Mouse (Mus musculus): Measurements from ENCODE around the gene Enam. TPM values are rescaled to one million over a fixed set of nuclear protein-coding genes. Genes with fewer than 3 reads are reported as not detected.
A peak's percentile ranks its signal among the peaks of the same experiment; 100 is the strongest.

The Enam gene
- polyA plus RNA-seq, 1 experiment from 2014 or later: not detected

DNA sequence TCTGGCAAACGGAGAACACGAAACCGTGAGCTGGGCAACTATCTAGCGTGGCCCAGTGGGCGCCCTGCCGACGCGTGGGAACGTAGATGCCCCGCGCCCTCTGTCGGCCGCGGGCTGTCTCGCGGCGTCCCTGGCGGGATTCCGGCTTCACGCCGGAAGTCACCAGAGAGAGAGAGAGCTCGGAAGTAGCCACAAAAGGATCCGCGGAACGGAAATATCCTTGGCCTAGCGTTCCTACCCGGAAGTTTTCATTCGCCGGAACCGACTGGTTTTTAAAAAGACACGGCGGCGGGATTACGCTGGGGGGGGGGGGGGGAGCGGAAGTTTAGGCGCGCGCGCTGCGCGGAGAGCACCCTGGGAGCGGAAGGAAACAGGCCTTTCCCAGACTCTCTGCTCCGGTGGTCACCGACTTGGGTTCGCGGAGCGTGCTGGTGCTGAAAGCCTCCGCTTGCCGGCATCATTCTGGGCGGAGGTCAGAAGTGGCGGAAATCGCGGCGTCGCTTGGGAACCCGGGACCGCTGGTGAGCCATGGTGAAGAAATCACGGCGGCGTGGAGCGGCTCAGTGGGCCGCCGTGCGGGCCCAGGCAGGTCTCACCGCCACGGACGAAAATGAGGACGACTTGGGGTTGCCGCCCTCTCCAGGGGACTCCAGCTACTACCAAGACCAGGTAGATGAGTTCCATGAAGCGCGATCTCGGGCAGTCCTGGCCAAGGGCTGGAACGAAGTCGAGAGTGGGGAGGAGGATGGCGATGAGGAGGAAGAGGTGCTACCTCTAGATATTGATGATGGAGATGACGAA, 66.5 kb downstream of the Enam start, which contains the start of gene Utp3:
Gene Utp3 (plus strand): TSS at position 377 of the 801 bp plus-strand sequence.
- Histone ChIP-seq H3K9me3 (replicated peaks; ENCODE audit: control insufficient read depth, low read length) (no peaks in the 10 kb centered on the region), H3K4me3 (ENCODE audit: low read depth, low read length) (peak within 1 kb of the TSS; percentile 89), H3K4me1 (ENCODE audit: control insufficient read depth, low read depth, low read length) (peaks cover 15% of the 10 kb centered on the region), H3K27me3 (ENCODE audit: control insufficient read depth, insufficient read depth, low read depth, low read length) (no peaks in the 10 kb centered on the region), H3K36me3 (ENCODE audit: control insufficient read depth, insufficient read depth) (no peaks in the 10 kb centered on the region), H3K9ac (ENCODE audit: low read depth, low read length) (peak within 1 kb of the TSS; percentile 83), H3K27ac (ENCODE audit: low read length) (peak within 1 kb of the TSS; percentile 85), H3K4me2 (ENCODE audit: low read depth, low read length) (peak within 1 kb of the TSS; percentile 77)
- under 1% methylated on average over 76 of the region's 76 CpGs for WGBS (ENCODE audit: insufficient replicate concordance)
- peak; percentile 94 for ATAC-seq (ENCODE audit: low read depth)

Other genes starting within 250 kb of the Enam start
- not detected in 2 replicates for gene Gm7714, start 219.1 kb upstream of the Enam start, polyA plus RNA-seq (2015; fragmentation: Nextera tagmentation; extraction: Ambion mirVana)
- not detected in 2 replicates for gene Prol1, start 170.7 kb upstream of the Enam start, polyA plus RNA-seq (2015; fragmentation: Nextera tagmentation; extraction: Ambion mirVana)
- not detected in 2 replicates for gene Amtn, start 111.9 kb upstream of the Enam start, polyA plus RNA-seq (2015; fragmentation: Nextera tagmentation; extraction: Ambion mirVana)
- gene Ambn, start 32.0 kb upstream of the Enam start, polyA plus RNA-seq (2015; fragmentation: Nextera tagmentation; extraction: Ambion mirVana): not detected in 2 replicates
- gene Jchain, start 39.9 kb downstream of the Enam start, polyA plus RNA-seq (2015; fragmentation: Nextera tagmentation; extraction: Ambion mirVana): 0.06 and 0.08 TPM in 2 replicates
- gene Utp3, start 66.5 kb downstream of the Enam start, polyA plus RNA-seq (2015; fragmentation: Nextera tagmentation; extraction: Ambion mirVana): 25.1 and 27.2 TPM in 2 replicates
- gene Rufy3, start 77.1 kb downstream of the Enam start, polyA plus RNA-seq (2015; fragmentation: Nextera tagmentation; extraction: Ambion mirVana): 4.7 and 5.1 TPM in 2 replicates
- 13.7 and 18.5 TPM in 2 replicates for gene Grsf1, start 188.2 kb downstream of the Enam start, polyA plus RNA-seq (2015; fragmentation: Nextera tagmentation; extraction: Ambion mirVana)
- gene Mob1b, start 232.9 kb downstream of the Enam start, polyA plus RNA-seq (2015; fragmentation: Nextera tagmentation; extraction: Ambion mirVana): 9.9 and 10.4 TPM in 2 replicates

All from liver, embryonic 16.5 days (tissue).